Mouse (Mus musculus) MEL (cell line): ENCODE results near the gene Tex19.2. TPM values are rescaled to one million over a fixed set of nuclear protein-coding genes. Genes with fewer than 3 reads are reported as not detected.

Source experiments
- DNase-seq: peaks from one replicate; pipeline ENCODE4 v3.0.0; 2011; ENCODE audit warnings: low read depth, low spot score
- H3K27ac ChIP-seq: 2 replicates; pipeline ENCODE4 v1.5.1; 2012; ENCODE audit warnings: low read depth, mild to moderate bottlenecking, control low read depth, low read length, moderate library complexity; ENCODE audit not compliant: control insufficient read depth
- H3K27me3 ChIP-seq, 2 experiments: fragments of 150-350 bp in 1 of 2; sonication (generic) in 1 of 2; 2 replicates each; pipeline ENCODE4 v1.6.1; 2012; ENCODE audit warnings: low read length in 2 of 2, mild to moderate bottlenecking in 2 of 2, improper control_type of control experiment in 1 of 2, moderate library complexity in 1 of 2; ENCODE audit not compliant: insufficient read depth in 2 of 2, control insufficient read depth in 1 of 2
- H3K36me3 ChIP-seq, 2 experiments: 2 replicates each; pipeline ENCODE4 v1.6.1; 2012 to 2014; ENCODE audit warnings: low read length in 2 of 2, improper control_type of control experiment in 1 of 2, inconsistent platforms in 1 of 2, mild to moderate bottlenecking in 1 of 2; ENCODE audit not compliant: insufficient read depth in 2 of 2, control insufficient read depth in 1 of 2
- H3K4me1 ChIP-seq, 2 experiments: fragments of 150-350 bp in 1 of 2; sonication (generic) in 1 of 2; 2 replicates each; pipeline ENCODE4 v1.6.1; 2012; ENCODE audit warnings: low read length in 2 of 2, improper control_type of control experiment in 1 of 2, mild to moderate bottlenecking in 1 of 2; ENCODE audit not compliant: insufficient read depth in 2 of 2, control insufficient read depth in 1 of 2
- H3K4me3 ChIP-seq, 2 experiments: fragments of 150-350 bp in 1 of 2; sonication (generic) in 1 of 2; 2 replicates each; pipeline ENCODE4 v1.5.1; 2012; ENCODE audit warnings: low read depth in 2 of 2, low read length in 2 of 2, mild to moderate bottlenecking in 2 of 2, moderate library complexity in 2 of 2, control low read depth in 1 of 2, improper control_type of control experiment in 1 of 2; ENCODE audit not compliant: control insufficient read depth in 1 of 2, insufficient read depth in 1 of 2
- H3K79me2 ChIP-seq: 2 replicates; pipeline ENCODE4 v1.6.1; 2012; ENCODE audit warnings: mild to moderate bottlenecking, low read length, moderate library complexity; ENCODE audit not compliant: control insufficient read depth, poor library complexity, insufficient read depth
- H3K9ac ChIP-seq: 2 replicates; pipeline ENCODE4 v1.6.1; 2012; ENCODE audit warnings: low read depth, mild to moderate bottlenecking, control low read depth, low read length, moderate library complexity; ENCODE audit not compliant: control insufficient read depth, poor library complexity, severe bottlenecking
- H3K9me3 ChIP-seq: fragments of 150-350 bp; sonication (generic); replicated peaks from 2 replicates; pipeline ENCODE4 v1.6.1; 2012; ENCODE audit warnings: mild to moderate bottlenecking, low read length, improper control_type of control experiment, moderate library complexity; ENCODE audit not compliant: insufficient read depth
- BHLHE40 ChIP-seq: IDR thresholded peaks from 2 replicates; pipeline ENCODE4 v1.6.1; 2012; ENCODE audit warnings: low read depth, mild to moderate bottlenecking, inconsistent platforms, low read length, improper control_type of control experiment, borderline replicate concordance
- CTCF ChIP-seq, 3 experiments: IDR thresholded peaks in 2 of 3; conservative IDR thresholded peaks in 1 of 3; 2 replicates each; pipeline ENCODE4 v1.5.1; 2011 to 2012; ENCODE audit warnings: low read length in 3 of 3, low read depth in 2 of 3, mild to moderate bottlenecking in 2 of 3, improper control_type of control experiment in 1 of 3, inconsistent platforms in 1 of 3, mixed read lengths in 1 of 3, moderate library complexity in 1 of 3; ENCODE audit not compliant: control insufficient read depth in 1 of 3, insufficient read depth in 1 of 3, poor library complexity in 1 of 3, severe bottlenecking in 1 of 3
- EP300 ChIP-seq, 2 experiments: IDR thresholded peaks; 2 replicates each; pipeline ENCODE4 v1.6.1; 2011; ENCODE audit warnings: improper control_type of control experiment in 2 of 2, low read length in 2 of 2, low read depth in 1 of 2, mild to moderate bottlenecking in 1 of 2
- ETS1 ChIP-seq: IDR thresholded peaks from 2 replicates; pipeline ENCODE4 v1.6.1; 2012; ENCODE audit warnings: low read depth, mild to moderate bottlenecking, inconsistent platforms, low read length, improper control_type of control experiment, moderate library complexity
- GATA1 ChIP-seq: IDR thresholded peaks from 2 replicates; pipeline ENCODE4 v1.6.1; 2011; ENCODE audit warnings: low read depth, low read length, improper control_type of control experiment
- MAX ChIP-seq: IDR thresholded peaks from 2 replicates; pipeline ENCODE4 v1.6.1; 2011; ENCODE audit warnings: low read length, improper control_type of control experiment
- MAZ ChIP-seq: IDR thresholded peaks from 2 replicates; pipeline ENCODE4 v1.6.1; 2012; ENCODE audit warnings: low read depth, mild to moderate bottlenecking, inconsistent platforms, low read length, improper control_type of control experiment
- MEF2A ChIP-seq: IDR thresholded peaks from 2 replicates; pipeline ENCODE4 v1.6.1; 2014; ENCODE audit warnings: low read depth, mild to moderate bottlenecking, inconsistent platforms, low read length, improper control_type of control experiment; ENCODE audit not compliant: poor library complexity, insufficient replicate concordance, severe bottlenecking; ENCODE audit errors: extremely low read depth
- MXI1 ChIP-seq: IDR thresholded peaks from 2 replicates; pipeline ENCODE4 v1.6.1; 2011; ENCODE audit warnings: mild to moderate bottlenecking, low read depth, low read length, improper control_type of control experiment
- NELFE ChIP-seq: IDR thresholded peaks from 2 replicates; pipeline ENCODE4 v1.6.1; 2011; ENCODE audit warnings: low read depth, low read length, improper control_type of control experiment
- RAD21 ChIP-seq: IDR thresholded peaks from 2 replicates; pipeline ENCODE4 v1.6.1; 2011; ENCODE audit warnings: mild to moderate bottlenecking, low read depth, low read length, improper control_type of control experiment
- SMC3 ChIP-seq: IDR thresholded peaks from 2 replicates; pipeline ENCODE4 v1.6.1; 2011; ENCODE audit warnings: low read depth, low read length, improper control_type of control experiment
- TAL1 ChIP-seq: IDR thresholded peaks from 2 replicates; pipeline ENCODE4 v1.6.1; 2012; ENCODE audit warnings: mild to moderate bottlenecking, inconsistent platforms, low read length, moderate library complexity, mixed read lengths
- TCF12 ChIP-seq: IDR thresholded peaks from 2 replicates; pipeline ENCODE4 v1.6.1; 2014; ENCODE audit warnings: low read depth, mild to moderate bottlenecking, inconsistent platforms, low read length, improper control_type of control experiment, moderate library complexity
- ZC3H11A ChIP-seq: IDR thresholded peaks from 2 replicates; pipeline ENCODE4 v1.6.1; 2012; ENCODE audit warnings: low read depth, mild to moderate bottlenecking, inconsistent platforms, low read length, improper control_type of control experiment
- ZKSCAN1 ChIP-seq: IDR thresholded peaks from 2 replicates; pipeline ENCODE4 v1.6.1; 2012; ENCODE audit warnings: low read depth, mild to moderate bottlenecking, inconsistent platforms, low read length, improper control_type of control experiment, moderate library complexity
- polyA plus RNA-seq, 2 experiments: library from polyadenylated mRNA; stranded (reverse) in 1 of 2; unstranded in 1 of 2; fragments of >175 nt in 1 of 2; fragments of >200 nt in 1 of 2; gene quantifications; 2 replicates each; pipeline versions ENCODE4 v1.2.1 to v1.2.4; 2012; ENCODE audit warnings: low replicate concordance in 2 of 2, low read depth in 1 of 2; ENCODE audit not compliant: insufficient read length in 2 of 2, insufficient read depth in 1 of 2, missing spikeins in 1 of 2
- total RNA-seq: library from RNA; depleted of rRNA; stranded (reverse); fragments of 300-350 nt; gene quantifications from 2 replicates; pipeline ENCODE4 v1.2.3, GENCODE M21; 2012

Tex19.2 gene
- total and polyA plus RNA-seq, 3 experiments, result 34.5 to 45.7 TPM; not detected in 1

GRCm38 (mm10) chr11:121148193-121148592, 29.7 kb upstream of the Tex19.2 start:
- H3K4me3 ChIP-seq, result no peak overlapping the region
- H3K4me1 ChIP-seq, result no peaks in the 10 kb centered on the region
- no peaks in the 10 kb centered on the region for H3K36me3 ChIP-seq
- H3K27ac ChIP-seq, result no peak overlapping the region
- no peaks in the 10 kb centered on the region; a peak in 1 of 4 replicates for H3K27me3 ChIP-seq
- no peaks in the 10 kb centered on the region for H3K79me2 ChIP-seq
- H3K9me3 ChIP-seq, result no peaks in the 10 kb centered on the region
- TF ChIP-seq ZC3H11A (peak; percentile 58), ZKSCAN1 (no peak), EP300 (IDR thresholded peaks at IDR 0.05; ENCODE audit: low read depth in 1 of 2, low read length in 2 of 2) (no peak), MEF2A (no peak), MAZ (no peak), SMC3 (peak; percentile 79), CTCF (IDR thresholded peaks at IDR 0.05 in 2 of 3, conservative IDR thresholded peaks at IDR 0.05 in 1 of 3; ENCODE audit: control insufficient read depth in 1 of 3, insufficient read depth in 1 of 3, low read depth in 2 of 3, low read length in 3 of 3, poor library complexity in 1 of 3, severe bottlenecking in 1 of 3) (peak; percentile 66 to 80 (median 72)), MAX (no peak), RAD21 (peak; percentile 66), NELFE (0 out of 2 replicates have a peak, but pooled peaks have one; percentile 15), BHLHE40 (peak; percentile 36; the same call in 1 of the 2 replicates)
- DNase-seq, result peak; percentile 64
- no peak overlapping the region for H3K9ac ChIP-seq

GRCm38 (mm10) chr11:121145865-121146264, 27.4 kb upstream of the Tex19.2 start, which contains the start of gene Tex19.1:
TSS of gene Tex19.1 (plus strand) at chr11:121146143.
- H3K4me1 ChIP-seq, result no peaks in the 10 kb centered on the region
- no peaks in the 10 kb centered on the region for H3K9me3 ChIP-seq
- no peak for TF ChIP-seq MEF2A
- no peak for TF ChIP-seq TCF12
- TF ChIP-seq MXI1, result no peak
- TF ChIP-seq EP300 (IDR thresholded peaks at IDR 0.05; ENCODE audit: low read depth in 1 of 2, low read length in 2 of 2), result 0 out of 4 replicates have a peak, but pooled peaks of 1 of the 2 experiments have one; percentile 4
- TF ChIP-seq MAX, result no peak
- TF ChIP-seq TAL1, result no peak
- 0 out of 2 replicates have a peak, but pooled peaks have one; percentile 11 for TF ChIP-seq ETS1
- TF ChIP-seq CTCF (IDR thresholded peaks at IDR 0.05 in 2 of 3, conservative IDR thresholded peaks at IDR 0.05 in 1 of 3; ENCODE audit: control insufficient read depth in 1 of 3, insufficient read depth in 1 of 3, low read depth in 2 of 3, low read length in 3 of 3, poor library complexity in 1 of 3, severe bottlenecking in 1 of 3), result peak; percentile 10 to 34 (median 30); a peak in 4 of 6 replicates
- TF ChIP-seq GATA1, result no peak
- no peaks in the 10 kb centered on the region for H3K27me3 ChIP-seq
- H3K4me3 ChIP-seq, result no peak within 1 kb of the TSS
- H3K36me3 ChIP-seq, result no peaks in the 10 kb centered on the region
- no peaks in the 10 kb centered on the region for H3K79me2 ChIP-seq
- peak; percentile 66 for DNase-seq
- no peak within 1 kb of the TSS for H3K27ac ChIP-seq
- H3K9ac ChIP-seq, result no peak within 1 kb of the TSS
